Mouse (Mus musculus) left cerebral cortex, postnatal 36 days (tissue): ENCODE measurements around the gene Tmub2. TPM values are rescaled to one million over a fixed set of nuclear protein-coding genes. Genes with fewer than 3 reads are reported as not detected.

Experiments
- total RNA-seq, 2 experiments: library from RNA; stranded (reverse); gene quantifications; 2 replicates each; pipeline ENCODE4 v1.2.3; 2021

Tmub2 gene
- total RNA-seq, 2 experiments from 2014 or later: 70.8 to 77.7 TPM

Other genes starting within 250 kb of the Tmub2 start
- under 1 TPM in 1 of 2 experiments, not detected in 1; 0.32 TPM for gene Cd300lg, start 243.4 kb upstream of the Tmub2 start, total RNA-seq
- 100 to 1,000 TPM; 148 to 157 TPM for gene Mpp2, start 196.4 kb upstream of the Tmub2 start, total RNA-seq
- gene Ppy, start 183.6 kb upstream of the Tmub2 start, total RNA-seq: not detected
- not detected for gene Pyy, start 177.1 kb upstream of the Tmub2 start, total RNA-seq
- not detected for gene Nags, start 139.4 kb upstream of the Tmub2 start, total RNA-seq
- gene Tmem101, start 128.5 kb upstream of the Tmub2 start, total RNA-seq: 10 to 100 TPM; 24.2 to 27.3 TPM
- 10 to 100 TPM; 58.0 to 58.7 TPM for gene Lsm12, start 99.6 kb upstream of the Tmub2 start, total RNA-seq
- 10 to 100 TPM; 56.1 to 67.2 TPM for gene G6pc3, start 95.3 kb upstream of the Tmub2 start, total RNA-seq
- 100 to 1,000 TPM; 270 to 275 TPM for gene Hdac5, start 54.8 kb upstream of the Tmub2 start, total RNA-seq
- 1 to 10 TPM; 1.2 TPM for gene BC030867, start 36.0 kb upstream of the Tmub2 start, total RNA-seq
- 1 to 10 TPM; 1.2 to 1.7 TPM for gene Asb16, start 16.2 kb upstream of the Tmub2 start, total RNA-seq
- gene Atxn7l3, start 11.7 kb downstream of the Tmub2 start, total RNA-seq: 100 to 1,000 TPM; 227 to 258 TPM
- 100 to 1,000 TPM; 114 to 125 TPM for gene Ubtf, start 34.8 kb downstream of the Tmub2 start, total RNA-seq
- under 1 TPM; 0.39 to 0.50 TPM for gene Slc4a1, start 81.3 kb downstream of the Tmub2 start, total RNA-seq
- gene Rundc3a, start 108.5 kb downstream of the Tmub2 start, total RNA-seq: 100 to 1,000 TPM; 469 to 527 TPM
- 10 to 100 TPM; 56.7 to 64.8 TPM for gene Slc25a39, start 123.0 kb downstream of the Tmub2 start, total RNA-seq
- gene Grn, start 145.4 kb downstream of the Tmub2 start, total RNA-seq: 10 to 100 TPM; 58.3 to 60.1 TPM
- 100 to 1,000 TPM; 116 to 117 TPM for gene Fam171a2, start 162.8 kb downstream of the Tmub2 start, total RNA-seq
- 1 to 10 TPM; 2.5 to 2.7 TPM for gene Itga2b, start 185.2 kb downstream of the Tmub2 start, total RNA-seq